Mouse (Mus musculus) heart, adult 2 months (tissue): ENCODE measurements around the gene Gm10382.

Experiments used
- CTCF ChIP-seq: fragments of 200-600 bp; IDR thresholded peaks from 2 replicates; pipeline ENCODE4 v1.8.1; 2022; ENCODE audit warnings: antibody characterized with exemption, mild to moderate bottlenecking, moderate library complexity
- EP300 ChIP-seq: fragments of 200-500 bp; IDR thresholded peaks from 2 replicates; pipeline ENCODE4 v1.6.1; 2011; ENCODE audit warnings: low read depth, low read length, control low read depth; ENCODE audit not compliant: insufficient read depth

DNA sequence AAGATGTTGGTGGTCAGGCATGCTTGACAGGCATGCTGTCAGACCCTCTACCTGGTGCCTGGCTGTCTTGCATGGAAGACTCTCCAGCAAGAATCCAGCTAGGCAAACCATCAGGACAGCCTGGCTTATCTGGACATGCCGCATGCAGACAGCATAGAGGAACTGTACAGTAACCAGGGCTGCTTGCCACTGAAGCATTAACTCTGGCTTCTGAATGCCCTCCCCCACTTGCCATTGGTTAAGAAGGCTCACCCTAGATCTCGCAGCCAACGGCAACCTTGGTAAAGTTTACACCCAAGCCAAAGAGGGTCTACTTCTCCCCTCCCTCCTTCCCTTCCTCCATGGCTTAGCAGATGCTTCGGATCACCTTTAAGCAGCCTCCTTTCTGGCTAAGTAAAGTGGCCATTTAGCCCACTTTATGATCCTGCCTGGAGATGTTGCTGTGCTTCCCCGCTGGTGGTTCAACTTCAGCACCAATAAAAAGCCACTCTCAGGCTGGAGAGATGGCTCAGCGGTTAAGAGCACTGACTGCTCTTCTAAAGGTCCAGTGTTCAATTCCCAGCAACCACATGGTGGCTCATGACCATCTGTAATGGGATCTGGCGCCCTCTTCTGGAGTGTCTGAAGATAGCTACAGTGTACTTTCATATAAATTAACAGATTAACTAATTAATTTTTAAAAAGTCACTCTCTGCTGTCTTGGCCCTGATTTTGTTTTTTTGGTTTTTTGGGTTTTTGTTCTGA lies 18.0 kb upstream of the Gm10382 start:
- TF ChIP-seq EP300 (no peak), CTCF (peak; percentile 56)
